Mouse (Mus musculus) thymus, postnatal 25 days (tissue): ENCODE measurements at regions not wholly inside any gene's neighbourhood (a gene's known extent, or its start where the extent isn't known, plus 50 kb on each side); places are given as distances from the start of the nearest gene placed in this dataset.

Source experiments
- DNase-seq: peaks from one replicate; pipeline ENCODE4 v3.0.0; 2022

DNA sequence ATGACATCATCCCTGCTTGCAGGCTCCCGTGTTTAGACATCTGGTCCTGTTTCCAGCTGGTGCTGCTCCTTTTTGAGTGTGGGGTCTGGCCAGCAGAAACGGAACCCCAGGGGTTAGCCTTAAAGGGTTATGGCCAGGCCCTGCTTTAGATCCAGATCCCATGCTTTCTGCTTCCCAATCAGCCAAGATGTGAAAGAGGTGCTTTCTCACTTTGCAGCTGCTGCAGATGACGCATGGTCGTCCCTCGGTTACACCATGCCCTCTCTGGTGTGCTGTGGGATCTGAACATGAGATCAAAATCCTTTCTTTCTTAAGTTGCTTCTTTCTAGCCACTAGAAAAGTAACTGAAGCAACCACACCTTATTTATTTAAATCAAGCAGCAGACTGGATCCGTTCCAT lies 1399.1 kb upstream of the Lrrc6 start:
- DNase-seq = no peak

DNA sequence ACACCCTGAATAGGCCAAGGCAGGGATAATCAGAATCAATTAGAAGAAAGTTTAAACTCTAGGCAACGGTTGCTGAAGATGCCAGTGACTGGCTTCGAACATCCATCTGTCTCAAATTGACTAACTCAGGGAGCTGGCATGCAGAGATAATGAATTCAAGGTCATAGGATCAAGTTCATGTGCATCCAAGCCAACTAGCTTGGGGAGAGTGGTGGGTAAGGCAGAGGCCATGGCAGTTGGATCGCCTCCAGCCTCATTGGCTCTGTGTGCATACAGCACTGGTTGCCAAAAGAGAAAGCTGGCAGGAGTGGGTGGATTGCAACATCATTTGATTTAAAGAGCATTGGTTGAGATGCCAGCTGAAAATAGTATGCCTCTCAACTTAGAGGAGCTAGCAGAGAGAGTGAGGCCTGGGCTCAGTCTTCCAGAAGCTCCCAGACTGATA lies 1398.3 kb upstream of the Lrrc6 start:
- DNase-seq = no peak

DNA sequence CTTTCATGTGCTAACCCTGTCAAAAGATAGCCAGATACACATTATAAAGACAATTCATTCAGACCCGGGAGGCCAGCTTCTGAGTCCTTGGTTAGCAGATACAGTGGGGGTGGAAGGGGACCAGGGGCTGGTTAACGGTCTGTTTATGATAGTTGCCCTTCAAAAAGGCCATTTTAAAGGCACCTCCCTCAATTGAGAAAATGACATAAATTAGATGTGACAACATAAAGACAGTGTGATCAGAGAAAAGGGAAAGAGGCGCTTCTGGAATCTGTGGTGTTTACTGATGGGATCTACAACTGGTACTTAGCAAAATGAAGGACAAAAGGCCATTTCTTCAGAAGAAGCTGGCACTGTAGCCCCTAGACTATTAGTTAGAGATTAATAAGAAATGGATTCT lies 1391.4 kb upstream of the Lrrc6 start:
- no peak for DNase-seq

DNA sequence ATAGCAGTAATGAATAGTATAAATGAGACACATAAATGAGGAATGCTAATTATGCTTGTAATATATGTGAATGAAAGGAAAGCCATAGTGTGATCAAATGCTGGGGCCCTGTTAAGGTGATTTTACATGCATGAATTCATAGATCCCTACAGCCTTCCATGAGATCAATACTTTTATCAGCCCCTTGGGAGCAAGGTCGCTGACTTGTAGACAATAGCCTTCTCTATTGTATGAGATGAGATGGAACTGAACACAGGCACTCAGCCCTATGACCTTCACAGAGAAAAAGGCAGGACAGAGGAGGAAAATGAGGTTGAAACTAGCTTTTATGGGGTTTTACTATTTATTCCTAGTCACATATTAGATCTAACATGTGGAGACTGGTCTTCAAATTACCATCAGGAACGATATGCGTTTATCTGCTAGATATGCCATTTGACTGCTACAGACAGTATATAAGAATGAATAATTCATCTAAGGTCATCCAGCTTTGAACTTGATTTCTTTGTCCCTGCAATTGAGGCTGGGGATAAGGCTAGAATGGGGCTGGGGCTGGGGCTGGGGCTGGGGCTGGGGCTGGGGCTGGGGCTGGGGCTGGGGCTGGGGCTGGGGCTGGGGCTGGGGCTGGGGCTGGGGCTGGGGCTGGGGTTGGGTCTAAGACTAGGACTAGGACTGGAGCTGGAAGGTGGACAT lies 1390.0 kb upstream of the Lrrc6 start:
- DNase-seq = no peak

DNA sequence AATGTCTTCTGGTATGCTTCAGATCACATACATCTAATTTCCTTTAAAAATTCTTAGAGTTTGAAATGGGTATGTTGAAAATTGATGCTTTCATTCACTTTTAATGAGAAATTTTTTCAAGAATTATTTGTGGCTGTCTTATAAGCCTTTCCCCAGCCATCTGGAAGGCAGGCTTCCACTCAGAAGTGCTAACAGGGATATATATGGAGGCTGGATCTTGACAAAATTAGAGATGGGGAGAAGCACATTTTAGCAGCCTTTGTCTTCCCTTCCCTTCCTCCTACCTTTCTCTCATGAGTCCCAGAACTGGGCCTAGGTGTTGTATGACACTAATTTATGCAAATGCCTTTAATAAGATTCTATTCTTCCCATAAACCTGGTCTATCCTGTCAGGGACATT lies 1387.8 kb upstream of the Lrrc6 start:
- no peak for DNase-seq

DNA sequence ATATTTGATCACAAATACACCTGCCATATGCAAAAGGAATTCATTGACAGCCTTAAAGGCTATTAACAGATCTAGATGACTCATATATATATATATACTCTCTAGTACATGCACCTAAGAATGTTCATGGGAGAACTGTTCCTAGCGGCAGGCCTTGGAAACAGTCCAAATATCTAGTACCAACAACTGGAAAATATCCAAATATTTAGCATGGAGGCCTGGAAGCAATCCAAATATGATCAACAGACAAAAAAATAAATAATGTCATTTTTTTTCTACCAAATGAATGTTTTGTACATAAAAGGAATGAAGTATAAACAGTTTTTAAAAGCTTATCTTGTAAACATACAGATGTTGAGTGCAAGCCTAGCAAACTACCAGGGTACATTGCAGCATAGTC lies 1354.6 kb upstream of the Lrrc6 start:
- no peak for DNase-seq

DNA sequence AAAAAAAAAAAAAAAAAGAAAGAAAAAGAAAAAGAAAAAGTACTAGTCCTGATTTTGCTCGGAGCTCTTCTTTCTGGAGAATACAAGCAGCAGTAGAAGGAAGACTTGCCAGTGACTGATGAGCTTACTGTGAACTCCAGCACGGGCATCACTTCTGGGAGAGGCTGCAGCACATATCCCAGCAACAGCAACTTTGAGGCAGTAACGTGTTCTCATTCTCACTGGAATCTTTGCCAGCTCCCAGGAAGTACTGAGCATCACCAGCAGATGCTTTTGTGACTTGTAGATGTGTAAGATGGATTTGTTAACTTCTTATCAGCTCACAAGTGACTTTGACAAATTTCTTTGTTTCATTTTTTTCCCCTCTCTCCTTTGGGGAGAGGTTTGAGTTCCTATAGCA lies 1349.4 kb upstream of the Lrrc6 start:
- DNase-seq = no peak

DNA sequence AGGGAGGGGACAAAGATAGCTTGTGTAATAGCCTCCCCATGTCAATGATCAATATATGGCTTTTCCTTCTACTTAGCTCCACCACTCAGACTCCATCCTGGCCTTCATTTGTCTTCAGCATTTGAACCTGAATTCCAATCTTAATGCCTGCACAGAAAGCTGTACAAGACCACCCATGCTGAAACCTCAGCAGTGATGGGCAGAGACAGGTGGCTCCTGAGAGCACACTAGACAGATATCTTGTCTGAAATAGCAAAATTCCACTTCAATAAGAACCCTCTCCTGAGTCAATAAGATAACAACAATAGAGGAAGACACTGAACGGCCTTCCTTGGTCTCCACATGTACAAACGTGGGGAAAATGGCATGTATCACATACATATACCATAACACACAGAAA lies 1345.0 kb upstream of the Lrrc6 start:
- DNase-seq = no peak

DNA sequence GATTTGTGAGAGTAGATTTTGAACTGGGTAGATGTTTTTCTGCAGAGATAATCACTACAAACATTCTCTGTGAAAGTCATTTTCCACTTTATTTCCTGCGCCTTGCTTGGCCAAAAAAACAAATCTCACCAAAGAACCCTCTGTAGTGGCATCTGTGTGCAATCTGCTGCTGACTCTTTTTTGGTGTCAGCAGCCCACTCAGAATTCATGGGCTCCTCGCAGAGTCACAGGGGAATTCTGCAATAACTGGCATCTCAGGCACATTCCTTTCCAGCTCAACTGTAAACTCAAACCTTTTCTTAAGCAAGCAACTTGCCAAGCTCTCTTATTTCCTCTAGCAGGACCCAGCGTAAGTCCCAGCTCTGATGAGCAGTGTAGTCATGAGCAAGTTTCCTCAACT lies 1340.0 kb upstream of the Lrrc6 start:
- DNase-seq = no peak

DNA sequence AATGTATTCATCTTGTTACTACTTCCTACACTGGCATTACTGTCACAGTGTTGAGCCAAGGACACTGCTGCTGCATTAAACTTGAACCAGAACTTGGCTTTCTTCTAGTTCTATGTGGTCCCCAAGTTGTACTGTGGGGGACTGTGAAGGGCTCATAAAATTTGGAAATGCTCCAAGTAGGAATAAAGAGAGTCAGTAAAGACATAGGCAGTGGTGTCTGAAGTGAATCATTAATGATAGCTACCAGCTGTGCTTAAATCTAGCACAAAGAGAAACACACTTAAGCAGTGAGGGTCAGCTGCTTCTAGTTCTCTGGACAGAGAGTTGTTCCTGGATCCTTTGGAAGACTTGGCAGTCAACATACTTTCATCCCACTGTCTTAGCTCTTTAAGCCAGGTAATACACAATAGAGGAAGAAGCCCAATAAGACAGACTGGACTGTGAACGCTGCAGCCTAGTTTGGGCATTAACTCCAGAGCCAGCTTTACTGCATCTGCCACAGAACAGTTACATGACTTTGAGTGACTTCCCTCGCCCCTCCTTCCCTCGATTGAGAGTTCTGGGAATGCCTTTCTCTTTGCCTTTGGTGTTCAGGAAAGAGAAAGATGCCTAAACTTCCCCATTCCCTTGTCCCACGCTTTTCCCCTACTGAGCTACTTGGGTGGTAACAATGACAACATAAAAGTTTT lies 1325.2 kb upstream of the Lrrc6 start:
- no peak for DNase-seq

DNA sequence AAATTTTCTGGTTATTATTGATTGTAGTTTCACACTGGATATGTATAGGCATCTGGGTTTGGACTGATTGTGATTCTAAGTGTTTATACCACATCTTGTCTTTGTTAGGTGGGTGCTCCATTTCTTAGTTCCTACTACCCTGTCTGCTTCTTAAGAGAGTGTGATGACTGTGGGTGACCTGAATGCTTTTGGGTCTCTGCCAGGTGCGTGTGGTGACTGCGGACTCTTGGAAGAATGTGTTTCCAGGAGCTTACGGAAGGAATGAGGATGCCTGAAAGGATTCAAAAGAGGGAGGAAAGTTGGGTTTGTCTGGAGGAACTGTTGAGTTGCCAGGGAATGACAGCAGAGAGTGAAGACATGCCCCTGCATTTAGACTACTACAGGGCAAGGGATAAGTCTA lies 1322.5 kb upstream of the Lrrc6 start:
- DNase-seq = no peak

DNA sequence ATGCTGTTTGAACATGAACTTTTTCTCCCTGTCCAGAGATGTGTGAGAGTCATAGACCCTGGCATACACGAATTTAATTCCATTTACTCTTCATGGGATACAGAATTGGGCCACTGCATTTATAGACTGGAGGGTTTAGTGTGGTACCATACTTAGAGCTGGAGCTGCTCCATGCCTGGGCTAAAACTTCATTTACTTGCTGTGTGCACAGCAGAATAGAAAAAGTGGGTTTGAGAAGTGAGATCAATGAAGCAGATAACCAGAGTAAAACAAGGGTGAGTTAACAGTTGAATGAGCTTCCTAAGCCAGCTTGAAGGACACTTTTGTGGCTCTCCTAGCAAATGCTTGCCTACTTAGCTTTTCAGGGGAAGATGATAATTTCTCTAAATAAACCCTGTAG lies 1299.2 kb upstream of the Lrrc6 start:
- DNase-seq = no peak

DNA sequence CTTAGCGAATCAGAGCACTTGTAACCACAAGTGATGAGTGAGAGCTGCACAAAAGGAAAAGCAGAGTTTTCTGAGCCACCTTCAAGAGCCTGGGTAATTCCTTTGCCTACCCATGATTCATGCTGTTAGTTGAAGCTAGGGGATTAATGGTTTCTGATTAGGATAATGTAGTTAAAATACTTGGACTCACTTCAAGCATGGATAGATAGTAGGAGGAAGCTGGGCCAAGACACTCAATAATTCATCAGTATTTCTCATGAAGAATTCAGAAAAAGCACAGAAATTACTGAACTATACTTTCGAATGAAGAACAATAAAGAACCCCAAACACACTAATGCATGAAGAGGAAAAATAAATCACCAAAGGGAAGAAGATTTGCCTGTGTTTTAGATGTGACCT lies 1294.9 kb upstream of the Lrrc6 start:
- DNase-seq = no peak

DNA sequence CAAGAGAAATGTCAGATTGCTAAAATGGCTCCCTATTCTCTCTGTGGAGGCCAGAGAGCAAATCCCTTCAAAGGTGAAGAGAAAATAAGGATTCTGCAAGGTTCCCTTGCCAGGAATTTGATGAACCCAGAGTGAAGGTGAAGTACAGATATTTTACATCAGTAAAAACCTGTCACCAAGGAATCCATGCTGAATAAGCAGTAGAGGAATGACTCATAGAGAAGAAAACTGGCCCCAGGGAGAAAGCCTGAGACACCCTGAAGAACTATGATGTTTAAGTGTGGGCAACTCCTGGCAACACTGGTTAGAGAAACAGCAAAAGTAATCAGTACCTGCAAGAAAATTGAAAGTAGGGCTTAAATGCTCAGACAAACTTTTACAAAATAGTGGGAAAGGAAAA lies 1292.1 kb upstream of the Lrrc6 start:
- DNase-seq = no peak

DNA sequence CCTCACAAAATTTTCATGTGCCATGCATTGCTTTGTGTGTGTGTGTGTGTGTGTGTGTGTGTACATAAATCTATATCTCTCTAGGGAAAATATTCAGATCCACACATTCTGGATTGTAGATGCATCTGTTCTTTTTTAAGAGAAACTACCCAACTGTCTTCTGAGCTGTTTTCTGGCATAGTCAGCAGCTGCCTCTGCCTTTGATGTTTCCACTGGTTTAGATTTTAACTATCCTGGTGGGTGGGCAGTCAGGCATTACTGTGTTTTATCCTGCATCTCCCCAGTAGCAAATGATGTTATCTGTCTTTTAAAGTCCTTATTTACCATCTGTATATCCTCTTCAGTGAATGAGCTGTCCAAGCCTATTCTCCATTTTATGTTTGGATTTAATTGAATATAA lies 1287.9 kb upstream of the Lrrc6 start:
- DNase-seq = no peak

DNA sequence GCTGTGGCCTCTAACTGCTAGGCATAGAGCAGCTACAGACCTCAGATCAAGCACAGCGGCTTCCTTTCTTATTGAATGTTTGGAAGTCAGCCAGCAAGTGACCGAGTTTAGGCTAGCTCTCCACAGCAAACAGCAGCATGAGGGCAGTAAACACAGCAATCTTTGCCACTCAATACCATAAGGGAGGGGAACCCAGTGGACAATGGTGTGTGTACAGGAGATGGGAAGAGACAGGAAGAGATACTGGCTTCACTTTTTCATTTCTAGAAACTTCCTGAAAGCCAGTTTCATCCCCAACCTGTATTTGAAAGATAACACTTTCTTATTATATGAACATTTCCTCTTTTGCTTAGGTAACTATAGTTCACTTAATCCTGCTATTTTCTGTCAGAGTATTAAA lies 1284.9 kb upstream of the Lrrc6 start:
- no peak for DNase-seq

DNA sequence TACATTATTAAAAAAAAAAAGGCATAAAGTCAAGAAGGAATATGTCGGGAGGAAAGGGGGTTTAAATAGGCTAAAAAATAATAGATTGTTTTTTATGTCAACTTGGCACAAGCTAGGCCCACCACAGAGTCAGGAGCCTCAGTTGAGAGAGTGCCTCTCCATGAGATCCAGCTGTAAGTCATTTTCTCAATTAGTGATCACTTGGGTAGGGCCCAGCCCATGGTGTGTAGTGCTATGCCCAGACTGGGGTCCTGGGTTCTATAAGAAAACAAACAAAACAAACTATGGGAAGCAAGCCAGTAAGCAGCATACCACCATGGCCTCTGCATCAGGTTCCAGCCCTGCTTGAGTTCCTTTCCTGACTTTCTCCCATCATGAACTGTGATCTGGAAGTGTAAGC lies 1283.0 kb upstream of the Lrrc6 start:
- DNase-seq = no peak

DNA sequence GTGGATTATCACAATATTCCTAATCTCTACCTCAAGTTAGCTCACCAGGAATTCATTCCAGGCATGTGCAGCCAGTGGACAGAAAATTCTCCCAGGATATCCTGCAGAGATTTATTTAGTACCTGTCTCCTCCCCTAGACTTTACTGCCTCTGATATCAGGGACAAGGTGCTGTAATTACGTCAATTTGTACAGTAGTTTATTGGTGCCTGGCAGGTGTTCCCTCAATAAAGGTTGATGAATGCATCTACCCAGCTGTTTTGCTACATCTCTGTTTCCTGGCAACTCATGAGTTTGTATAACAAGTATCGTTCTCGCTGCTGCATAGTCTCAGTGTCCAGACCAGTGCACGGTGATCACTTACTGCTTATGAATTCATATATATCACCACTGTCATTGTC lies 1281.8 kb upstream of the Lrrc6 start:
- DNase-seq = no peak

DNA sequence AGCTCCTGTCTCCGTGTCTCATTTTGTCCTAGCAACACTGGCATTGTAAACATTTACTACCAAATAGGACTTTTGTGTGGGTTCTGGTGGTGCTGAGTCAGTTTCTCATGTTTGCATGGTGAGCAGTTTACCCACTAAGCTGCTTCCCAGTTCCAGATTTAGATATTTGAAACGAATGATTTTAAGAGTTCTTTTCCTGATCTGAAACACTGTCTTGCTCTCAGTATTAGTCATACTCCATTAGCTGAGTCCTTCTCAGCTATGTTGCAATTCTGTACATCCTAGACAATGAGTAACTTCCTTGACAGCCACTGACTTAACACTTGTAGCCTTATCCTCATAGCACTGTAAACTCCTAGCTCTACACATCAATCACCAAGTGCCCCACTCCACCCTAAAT lies 1280.1 kb upstream of the Lrrc6 start:
- no peak for DNase-seq

DNA sequence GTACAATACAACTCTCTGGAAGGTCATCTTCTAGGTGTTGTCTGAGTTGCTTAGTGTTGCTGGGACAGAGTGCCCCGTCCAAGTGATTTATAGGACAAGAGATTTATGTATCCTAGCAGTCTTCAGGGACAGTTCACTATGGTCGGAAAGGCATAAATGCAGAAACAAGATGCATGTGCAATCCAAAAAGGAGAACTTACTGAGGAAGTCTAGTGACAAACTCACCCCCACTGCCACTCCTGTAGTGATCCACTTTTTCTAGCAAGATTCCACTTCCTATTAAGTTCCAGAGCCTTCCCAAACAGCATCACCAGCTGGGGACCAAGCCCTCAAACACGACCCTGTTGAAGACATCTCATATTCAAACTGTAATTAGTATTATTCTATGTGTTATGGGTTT lies 1266.9 kb upstream of the Lrrc6 start:
- no peak for DNase-seq

DNA sequence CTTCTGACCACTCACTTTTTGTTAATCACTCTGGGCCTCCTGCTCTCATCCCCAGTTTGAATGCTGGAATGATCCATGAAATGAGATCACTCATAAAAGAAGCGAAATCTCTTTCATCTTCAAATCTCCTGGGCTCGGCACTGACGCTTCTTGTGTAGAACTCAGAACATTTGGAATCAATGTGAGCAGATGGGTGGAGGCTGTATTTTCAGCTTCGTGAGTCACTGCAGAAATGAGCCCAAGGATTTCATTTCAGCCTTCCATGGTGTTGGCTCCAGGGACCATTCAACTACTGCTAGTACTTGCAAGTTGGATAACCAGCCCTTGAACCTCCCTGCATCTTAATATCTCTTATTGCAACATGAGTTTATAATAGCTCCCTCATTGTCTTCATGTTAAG lies 1258.5 kb upstream of the Lrrc6 start:
- no peak for DNase-seq

DNA sequence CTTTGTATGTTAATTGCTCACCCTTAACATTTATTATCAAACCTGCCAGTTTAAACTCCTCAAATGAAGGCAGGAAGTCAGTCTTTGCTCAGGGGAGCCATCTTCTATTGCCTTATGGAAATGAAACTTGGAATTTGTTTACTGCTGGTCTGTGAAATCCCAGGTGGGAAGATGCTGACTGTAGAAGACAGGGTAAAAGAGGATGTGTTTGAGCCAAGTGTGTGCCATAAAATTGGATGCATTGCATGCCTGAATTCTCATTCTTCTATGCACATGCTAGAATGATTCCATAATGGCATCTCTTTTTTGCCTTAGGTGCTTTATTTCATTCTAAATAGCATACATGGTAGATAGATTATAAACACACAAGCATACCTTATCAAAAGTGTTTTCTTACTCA lies 1249.9 kb upstream of the Lrrc6 start:
- DNase-seq = no peak

DNA sequence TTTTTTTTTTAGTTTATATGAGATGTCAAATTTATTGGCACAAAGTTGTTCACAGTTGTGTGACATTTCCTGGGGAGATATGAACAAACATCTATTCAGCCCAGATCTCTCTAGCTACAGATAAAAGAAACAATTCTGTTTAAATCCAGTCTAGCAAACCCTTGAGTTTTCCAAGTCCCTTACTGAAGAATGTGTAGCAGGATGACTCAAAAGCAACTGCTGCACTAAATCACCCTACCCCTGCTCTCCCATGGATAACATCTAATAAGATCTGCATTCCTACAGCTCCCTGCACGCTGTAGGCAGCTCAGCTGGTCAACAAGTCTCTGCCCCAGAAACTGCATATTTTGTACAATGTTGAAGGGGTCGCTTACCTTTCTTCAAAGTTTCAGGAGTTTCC lies 1242.6 kb upstream of the Lrrc6 start:
- DNase-seq = no peak

DNA sequence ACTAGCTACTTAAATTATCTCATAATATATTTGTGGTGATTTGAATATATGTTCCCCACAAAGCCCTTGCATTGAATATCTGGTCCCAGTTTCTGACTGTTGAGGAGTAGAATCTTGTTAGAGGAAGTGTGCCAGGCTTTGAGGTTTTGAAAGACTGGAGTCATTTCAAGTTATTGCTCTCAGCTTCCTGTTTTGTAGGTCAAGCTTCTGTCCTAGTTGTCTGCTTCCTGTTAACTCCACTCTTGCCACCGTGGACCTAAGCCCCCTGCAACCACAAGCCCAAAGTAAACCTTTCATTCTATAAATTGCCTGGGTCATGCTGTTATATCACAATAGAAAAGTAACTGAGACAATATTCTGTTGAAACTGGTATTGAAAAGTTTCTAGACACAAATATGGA lies 1232.3 kb upstream of the Lrrc6 start:
- DNase-seq = no peak

DNA sequence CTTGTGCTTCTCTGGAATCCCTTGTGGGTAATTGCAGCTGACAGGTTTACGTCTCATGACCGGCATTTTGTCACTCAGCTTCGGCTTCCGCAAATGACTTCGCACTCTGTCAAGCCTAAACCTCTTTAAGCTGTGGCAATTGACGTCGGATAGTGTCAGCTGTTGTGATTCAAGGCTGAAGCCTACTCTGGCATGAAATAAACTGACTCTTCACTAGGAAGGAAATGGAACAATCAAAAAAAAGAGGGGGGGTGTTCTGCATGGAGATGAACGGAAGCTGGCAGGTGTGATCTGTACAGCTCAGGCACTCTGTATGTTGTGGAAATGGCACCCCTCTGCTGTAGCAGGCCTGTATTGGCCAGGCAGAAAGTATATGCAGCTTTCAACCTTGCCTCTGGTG lies 1228.8 kb upstream of the Lrrc6 start:
- DNase-seq = no peak
